Comparison of ENCODE assay signal across 9 mouse cellular contexts in genomic region chr17:90583826-90584534, GRCm38 (mm10).
DNase-seq lines count a peak whose midpoint lies in the region; ATAC-seq lines count a peak whose summit lies in the region.
"Had no signal": no experiment of that assay in that cellular context is flagged by ENCODE, and none has a peak within 500 bp of the region (broad histone marks: within the 10 kb centered on the region; RNA-seq: fewer than 3 reads in every experiment).

No protein-coding gene starts in this region.

- H3K36me3 ChIP-seq in embryonic facial prominence, embryonic 15.5 days: no peaks in the 10 kb centered on the region
- H3K36me3 ChIP-seq in midbrain, embryonic 14.5 days (ENCODE audit: control insufficient read depth, insufficient read depth, low read length): no peaks in the 10 kb centered on the region
- H3K36me3 ChIP-seq: limb, embryonic 12.5 days had no signal

- intact Hi-C loops in heart, postnatal 10 days (cut with DNase I): loop anchor here (2.0 to 10.0 kb wide), 2 partner anchors 929 to 1629 kb away; no protein-coding TSS in a partner anchor
- intact Hi-C loops in heart, postnatal 25 days (cut with DNase I): no loop called here

- H3K4me3 ChIP-seq in embryonic facial prominence, embryonic 15.5 days (replicated peaks): no peak overlapping the region
- H3K4me3 ChIP-seq in midbrain, embryonic 14.5 days (replicated peaks; ENCODE audit: low read depth, low read length): no peak overlapping the region
- H3K4me3 ChIP-seq: limb, embryonic 12.5 days had no signal

- H3K4me2 ChIP-seq in embryonic facial prominence, embryonic 15.5 days (replicated peaks): no peak overlapping the region
- no peak overlapping the region for H3K4me2 ChIP-seq in midbrain, embryonic 14.5 days (ENCODE audit: low read length)

- 47% methylated on average over 12 of the region's 12 CpGs for WGBS in embryonic facial prominence, embryonic 15.5 days
- 32% methylated on average over 12 of the region's 12 CpGs for WGBS in midbrain, embryonic 14.5 days

- no peak overlapping the region for H3K9ac ChIP-seq in embryonic facial prominence, embryonic 15.5 days
- no peak overlapping the region for H3K9ac ChIP-seq in midbrain, embryonic 14.5 days (replicated peaks; ENCODE audit: low read length)
- H3K9ac ChIP-seq: limb, embryonic 12.5 days had no signal

- H3K27ac ChIP-seq in embryonic facial prominence, embryonic 15.5 days (replicated peaks): no peak overlapping the region
- H3K27ac ChIP-seq in midbrain, embryonic 14.5 days (replicated peaks; ENCODE audit: low read depth, low read length): peak overlapping the region; percentile 74; the same call in 1 of the 2 replicates
- H3K27ac ChIP-seq: limb, embryonic 12.5 days had no signal

- H3K4me1 ChIP-seq in embryonic facial prominence, embryonic 15.5 days: no peaks in the 10 kb centered on the region; the same call in 1 of the 2 replicates
- H3K4me1 ChIP-seq in midbrain, embryonic 14.5 days (ENCODE audit: control insufficient read depth, insufficient read depth, low read length): peaks cover 8% of the 10 kb centered on the region; the same call in 1 of the 2 replicates

- peak; percentile 6 to 22 for DNase-seq in heart, postnatal 10 days
- no peak for DNase-seq in heart, postnatal 25 days (ENCODE audit: low spot score)
- DNase-seq in 416B (ENCODE audit: low read depth) (peak; percentile 41), ZHBTc4 (ENCODE audit: low read depth, low spot score) (peak; percentile 66)
- peak; percentile 63 for DNase-seq in midbrain, embryonic 14.5 days
- no peak for DNase-seq in T-cell, adult 2 months (ENCODE audit: low spot score)
- no peak for DNase-seq in urinary bladder, adult 2 months (ENCODE audit: low spot score)

- 0 out of 2 replicates have a peak, but pooled peaks have one; percentile 41 for ATAC-seq in embryonic facial prominence, embryonic 15.5 days (ENCODE audit: insufficient number of reproducible peaks, low FRiP score, low TSS enrichment, low read depth)
- ATAC-seq in midbrain, embryonic 14.5 days (ENCODE audit: low FRiP score, low TSS enrichment): no peak

- no peaks in the 10 kb centered on the region for H3K9me3 ChIP-seq in embryonic facial prominence, embryonic 15.5 days (replicated peaks)
- no peaks in the 10 kb centered on the region for H3K9me3 ChIP-seq in midbrain, embryonic 14.5 days (ENCODE audit: control insufficient read depth, low read length)
- H3K9me3 ChIP-seq: limb, embryonic 12.5 days had no signal

- no peaks in the 10 kb centered on the region for H3K27me3 ChIP-seq in embryonic facial prominence, embryonic 15.5 days
- no peaks in the 10 kb centered on the region for H3K27me3 ChIP-seq in midbrain, embryonic 14.5 days (ENCODE audit: control insufficient read depth, insufficient read depth, low read length)
- H3K27me3 ChIP-seq: limb, embryonic 12.5 days had no signal

Comparison
In these comparisons a context has a peak if more than half of its experiments do, and no peak if none do; other contexts are left out.
1. DNase-seq: peak in heart, postnatal 10 days (2 of 2), 416B (single experiment), ZHBTc4 (single experiment) and midbrain, embryonic 14.5 days (single experiment); none in heart, postnatal 25 days (single experiment), T-cell, adult 2 months (single experiment) and urinary bladder, adult 2 months (single experiment).